Mouse (Mus musculus): ENCODE measurements around the gene Cenpb.
A peak's percentile ranks its signal among the peaks of the same experiment; 100 is the strongest.

Gene Cenpb

DNA sequence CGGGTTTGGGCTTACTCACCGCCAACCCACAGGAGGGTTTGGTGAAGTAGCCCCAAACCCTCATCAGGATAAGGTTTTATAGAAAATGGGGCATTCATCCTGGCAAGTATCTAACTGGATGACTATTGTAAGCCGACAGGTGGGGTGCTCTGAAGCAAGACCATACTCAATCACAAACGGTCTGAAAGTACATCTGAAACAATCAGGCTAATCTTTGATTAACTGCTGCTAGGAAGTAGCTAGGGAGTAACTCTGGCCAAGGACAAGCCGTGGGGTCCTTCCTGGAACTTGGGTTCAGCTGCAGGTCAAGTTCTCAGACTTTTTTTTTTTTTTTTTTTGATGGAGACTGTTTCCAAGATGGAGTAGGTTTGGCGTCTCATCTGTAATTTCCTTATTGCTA lies 11.9 kb downstream of the Cenpb start:
- no peak for DNase-seq (ENCODE audit: low spot score)

DNA sequence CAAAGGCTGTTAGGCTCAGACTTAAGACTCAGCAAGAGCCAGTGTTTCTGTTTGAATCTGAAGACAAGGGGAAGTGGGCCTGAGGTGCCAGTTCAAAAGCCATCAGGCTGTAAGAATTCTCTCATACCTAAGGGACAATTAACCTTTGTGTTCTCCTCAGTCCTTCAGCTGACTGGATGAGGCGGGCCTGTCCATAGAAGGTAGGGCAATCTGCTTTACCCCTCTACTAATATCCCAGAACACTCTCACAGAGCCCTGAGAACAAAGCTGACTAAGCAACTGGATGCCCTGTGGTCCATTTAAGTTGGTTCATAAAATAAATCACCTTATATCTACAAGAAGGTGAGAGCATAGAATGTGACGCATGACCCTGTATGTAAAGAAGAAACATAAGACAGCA lies 13.7 kb downstream of the Cenpb start:
- no peak for DNase-seq (ENCODE audit: low spot score)

DNA sequence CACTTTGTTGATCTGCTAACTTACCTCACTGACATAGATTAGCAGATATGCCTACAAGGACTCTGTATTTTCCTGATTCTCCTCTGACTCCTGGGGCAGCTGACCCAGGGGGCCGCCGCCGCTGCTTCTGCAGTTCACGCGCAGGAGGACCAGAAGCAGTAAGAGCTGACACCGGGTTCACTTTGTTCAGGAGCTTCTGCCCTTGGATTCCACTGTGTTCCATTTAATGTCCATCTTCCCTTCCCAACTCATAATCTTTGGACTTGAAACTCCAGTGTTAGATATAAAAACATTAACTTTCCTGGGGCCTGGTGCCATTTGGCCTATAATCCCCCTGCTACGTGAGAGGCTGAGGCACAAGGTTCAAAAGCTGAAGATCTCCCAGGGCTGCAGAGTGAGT lies 15.9 kb downstream of the Cenpb start:
- DNase-seq (ENCODE audit: low spot score), result no peak

DNA sequence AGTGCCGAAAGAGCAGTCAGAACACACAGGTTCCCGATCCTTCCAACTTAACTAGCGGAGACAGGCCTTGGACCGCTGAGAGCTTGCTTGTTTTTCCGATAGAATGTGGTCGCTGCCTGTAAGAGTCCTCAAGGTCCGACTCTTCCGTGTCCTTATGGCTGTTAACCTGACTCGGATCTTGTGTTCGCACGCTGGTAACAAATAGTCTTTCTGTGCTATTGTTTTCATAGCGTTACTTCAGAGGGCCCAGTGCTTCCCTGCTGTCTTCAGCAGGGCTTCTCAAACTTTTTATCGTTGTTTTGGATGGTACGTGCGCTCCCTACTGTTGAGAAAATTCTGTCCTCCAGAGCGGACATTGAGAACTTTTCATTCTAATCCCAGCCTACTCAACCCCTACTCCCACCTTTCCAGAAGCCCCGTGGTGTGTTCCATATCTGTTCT lies 19.2 kb downstream of the Cenpb start:
- DNase-seq (ENCODE audit: low spot score), result peak; percentile 48

DNA sequence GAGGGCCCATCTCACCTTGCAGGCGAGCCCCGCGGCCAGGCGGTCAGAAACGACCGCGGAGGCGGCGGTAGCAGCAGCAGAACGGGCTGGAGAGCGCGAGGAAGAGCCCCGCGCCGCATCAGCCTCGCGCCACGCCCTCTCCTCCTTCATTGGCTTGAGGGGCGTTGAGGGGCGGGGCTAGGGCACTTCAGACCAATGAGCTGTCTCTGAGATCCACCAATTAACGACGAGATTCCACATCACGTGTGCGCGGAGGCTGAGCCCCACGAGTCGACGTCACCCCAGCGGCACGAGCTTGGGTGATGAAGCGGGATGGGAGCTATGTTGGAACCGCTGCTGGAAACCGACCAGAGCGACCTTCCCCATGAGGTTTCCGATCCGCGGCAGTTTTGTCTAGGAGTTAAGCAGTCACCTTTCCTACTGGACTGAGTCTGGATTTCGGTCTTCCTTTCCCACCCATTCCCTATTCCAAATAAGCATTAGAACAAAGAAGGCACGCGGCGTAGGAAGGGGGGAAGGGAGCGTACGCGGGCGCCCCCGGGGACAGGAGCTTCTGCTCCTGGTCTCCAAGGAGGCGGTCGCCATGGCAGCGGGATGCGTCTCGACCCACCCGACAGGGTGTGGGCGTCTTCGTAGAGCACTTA lies 19.8 kb downstream of the Cenpb start, which contains the start of gene 1700037H04Rik:
1700037H04Rik (minus strand) TSS at position 144 of the 644 bp plus-strand sequence.
- peak; percentile 100 for DNase-seq (ENCODE audit: low spot score)

DNA sequence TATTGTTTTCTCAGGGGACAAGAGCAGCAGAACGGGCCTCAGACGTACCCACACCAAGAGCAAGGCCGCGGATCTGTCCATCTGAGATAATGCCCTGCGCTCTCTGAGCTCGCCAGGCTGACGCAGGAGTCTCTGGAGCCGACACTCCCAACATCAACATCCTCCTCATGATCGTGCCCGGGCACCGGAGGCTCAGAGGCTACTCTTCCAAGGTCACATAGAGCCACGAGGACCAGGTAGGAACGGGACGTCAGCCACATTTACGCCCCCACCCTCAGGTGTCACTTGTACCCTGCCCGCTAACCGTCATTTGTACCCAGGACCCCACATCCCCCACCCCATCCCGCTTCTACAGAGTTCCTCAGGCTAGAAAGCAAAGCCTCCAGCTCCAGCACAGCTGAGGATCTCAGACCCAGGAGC lies 20.4 kb downstream of the Cenpb start:
- peak; percentile 75 for DNase-seq (ENCODE audit: low spot score)

DNA sequence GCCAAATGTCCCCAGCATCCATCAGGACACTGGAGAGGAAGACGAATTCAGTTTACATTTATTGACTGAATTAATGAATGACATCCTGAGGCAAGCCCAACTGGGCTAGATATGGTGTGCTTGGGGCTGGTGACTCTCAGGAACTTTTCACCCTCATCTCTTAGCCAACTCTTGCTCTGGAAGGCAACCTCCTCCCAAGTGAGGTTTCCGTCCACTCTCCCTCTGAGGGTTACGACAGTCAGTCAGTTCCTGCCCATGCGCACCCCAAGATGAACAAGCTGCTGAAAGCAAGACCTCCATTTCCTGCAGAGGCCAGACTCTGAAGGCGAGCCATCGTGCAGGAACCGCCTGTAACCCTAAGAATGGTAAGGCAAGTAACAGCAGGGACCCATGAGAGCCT lies 22.9 kb downstream of the Cenpb start:
- no peak for DNase-seq (ENCODE audit: low spot score)

DNA sequence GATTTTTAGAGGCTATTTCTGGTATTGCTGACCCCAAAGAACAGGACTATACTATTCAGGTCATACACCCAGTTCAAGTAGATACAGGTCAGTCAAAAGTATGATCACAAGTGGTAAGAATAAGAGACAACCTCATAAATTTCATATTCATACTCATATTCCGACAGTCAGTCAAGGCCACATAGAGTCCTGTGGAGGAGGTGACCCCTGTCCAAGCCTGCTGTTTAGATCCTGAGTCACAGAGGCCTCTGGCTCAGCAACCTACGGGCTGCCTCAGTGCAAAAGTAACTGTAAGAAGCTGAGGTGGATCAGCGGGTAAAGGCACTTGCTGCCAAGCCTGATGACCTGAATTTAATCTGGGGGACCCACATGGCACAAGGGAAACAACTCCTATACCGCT lies 25.8 kb downstream of the Cenpb start:
- no peak for DNase-seq (ENCODE audit: low spot score)

DNA sequence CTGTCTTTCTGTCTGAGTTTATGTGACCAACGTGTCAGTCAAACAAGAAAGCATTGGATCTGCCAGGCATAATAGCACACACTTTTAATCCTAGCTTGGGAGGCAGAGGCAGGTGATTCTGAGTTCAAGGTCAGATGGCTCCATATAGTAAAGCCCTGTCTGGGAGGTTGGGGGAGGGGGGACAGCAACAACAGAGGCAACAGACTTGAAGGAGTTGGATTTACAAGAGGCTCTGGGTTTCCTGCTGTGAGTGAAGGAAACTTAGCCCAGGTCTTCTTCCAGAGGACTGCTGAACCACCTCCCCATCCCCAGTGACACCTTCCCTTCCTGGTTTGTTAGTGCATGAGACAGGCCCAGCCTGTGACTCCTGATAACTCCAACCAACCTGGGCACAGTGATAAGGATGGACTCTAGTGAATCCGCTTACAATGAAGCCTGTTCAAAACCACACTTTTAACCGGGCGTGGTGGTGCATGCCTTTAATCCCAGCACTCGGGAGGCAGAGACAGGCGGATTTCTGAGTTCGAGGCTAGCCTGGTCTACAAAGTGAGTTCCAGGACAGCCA lies 27.6 kb downstream of the Cenpb start:
- DNase-seq (ENCODE audit: low spot score), result peak; percentile 80

DNA sequence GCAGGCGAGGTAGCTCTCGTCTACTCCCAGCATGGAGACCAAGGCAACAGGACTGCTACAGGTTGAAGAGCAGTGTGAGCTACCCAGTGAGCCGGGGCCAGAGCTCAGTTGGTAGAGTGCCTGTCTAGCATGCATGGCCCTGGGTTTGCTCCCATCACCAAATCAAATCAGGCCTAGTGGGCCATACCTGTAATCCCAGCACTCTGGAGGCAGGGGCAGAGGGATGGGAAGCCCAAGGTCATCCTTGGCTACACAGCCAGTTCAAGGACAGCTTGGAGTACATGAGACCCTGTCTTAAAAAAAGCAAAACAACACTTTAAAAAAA lies 30.7 kb downstream of the Cenpb start:
- DNase-seq (ENCODE audit: low spot score), result no peak

DNA sequence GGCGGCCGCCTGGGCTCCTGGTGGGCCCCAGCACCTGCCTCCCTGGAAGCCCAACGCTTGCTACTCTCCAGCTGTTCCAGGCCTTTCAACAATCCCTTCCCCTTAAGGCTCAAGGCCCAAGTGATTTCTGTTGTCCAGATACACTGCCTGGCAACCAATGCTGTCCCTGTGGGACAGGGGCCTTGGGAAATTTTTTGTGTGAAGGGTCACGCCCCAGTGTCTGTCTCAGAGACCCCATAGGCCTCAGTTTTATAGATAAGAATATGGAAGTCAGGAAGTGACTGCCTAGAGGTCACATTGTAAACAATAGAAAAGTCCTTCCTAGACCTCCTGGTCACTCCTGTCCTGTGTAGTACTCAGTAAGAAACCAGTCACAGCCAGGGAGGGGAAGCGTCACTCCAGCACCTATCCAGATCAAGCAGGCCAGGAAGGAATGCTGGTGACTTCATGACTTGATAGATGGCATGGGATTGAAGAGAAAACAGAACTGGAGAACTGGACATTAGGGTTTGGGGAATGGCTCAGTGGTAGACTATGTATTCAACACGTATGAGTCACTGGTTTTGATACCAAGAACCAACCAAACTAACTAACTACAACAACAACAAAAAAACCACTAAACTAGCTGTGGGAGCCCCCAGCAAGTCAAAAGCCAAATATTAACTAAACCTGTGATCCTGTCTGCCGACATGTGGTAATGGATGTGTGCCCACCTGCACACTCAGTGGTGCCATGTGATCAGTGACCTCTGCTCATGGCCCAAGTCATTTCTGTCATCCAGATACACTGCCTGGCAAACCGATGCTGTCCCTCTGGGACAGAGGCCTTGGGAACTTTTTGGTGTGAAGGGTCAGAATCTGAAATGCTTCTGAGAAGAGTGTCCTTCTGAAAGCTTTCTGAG lies 31.3 kb downstream of the Cenpb start:
- DNase-seq (ENCODE audit: low spot score), result no peak

DNA sequence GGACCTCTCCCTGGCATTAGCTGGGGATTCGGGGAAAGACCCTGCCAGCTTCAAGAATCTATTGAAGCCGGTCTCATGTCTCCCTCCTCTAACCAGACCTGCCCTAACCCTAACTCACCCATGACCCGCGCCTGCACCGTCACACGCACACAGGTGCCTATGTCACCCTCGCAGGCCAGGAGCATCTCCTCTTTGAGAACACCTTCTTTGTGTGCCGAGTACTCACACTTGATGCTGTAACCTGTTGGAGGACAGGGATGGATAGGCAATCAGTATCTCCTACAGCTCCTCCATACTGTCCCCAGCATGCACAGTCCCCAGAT lies 32.9 kb downstream of the Cenpb start:
- no peak for DNase-seq (ENCODE audit: low spot score)

DNA sequence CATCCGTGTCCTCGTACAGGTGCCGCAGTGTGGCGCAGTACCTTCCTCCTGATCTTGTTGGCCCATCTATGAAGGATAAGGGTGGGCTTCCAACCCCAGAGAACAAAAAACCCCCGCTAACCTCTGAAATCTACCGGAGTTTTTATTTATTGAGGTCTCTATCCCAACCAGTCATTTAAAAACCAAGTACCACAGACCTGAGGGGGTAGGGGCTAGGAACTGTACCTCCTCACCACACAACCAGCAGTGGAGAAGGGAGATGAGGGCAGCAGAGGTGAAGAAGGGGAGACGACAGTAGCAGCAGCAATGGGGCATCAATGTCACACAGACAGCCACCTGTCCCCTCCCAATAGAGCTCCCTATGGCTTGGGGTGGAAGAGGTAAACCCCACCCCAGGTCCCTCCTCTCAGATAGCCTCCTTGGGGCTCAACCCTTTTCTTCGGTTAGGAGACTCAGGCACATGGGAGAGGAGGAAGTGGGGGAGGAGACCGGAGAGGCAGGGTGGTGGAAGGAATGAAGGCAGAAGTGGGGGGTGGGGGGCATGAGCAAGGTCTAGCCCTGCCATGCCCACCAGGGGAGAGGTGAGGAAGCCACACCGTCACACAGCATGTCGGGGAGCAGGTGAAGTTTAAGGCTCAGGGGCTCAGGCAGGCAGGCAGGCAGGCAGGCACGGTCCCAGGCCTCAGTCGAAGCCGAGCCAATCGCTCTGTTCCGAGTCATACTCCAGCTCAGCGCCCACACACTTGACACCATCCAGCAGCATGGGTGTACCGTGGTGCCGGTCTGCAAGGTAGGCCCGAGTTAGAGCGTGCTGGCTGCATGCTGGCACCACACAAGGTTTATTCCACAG lies 33.4 kb downstream of the Cenpb start:
- no peak for DNase-seq (ENCODE audit: low spot score)

DNA sequence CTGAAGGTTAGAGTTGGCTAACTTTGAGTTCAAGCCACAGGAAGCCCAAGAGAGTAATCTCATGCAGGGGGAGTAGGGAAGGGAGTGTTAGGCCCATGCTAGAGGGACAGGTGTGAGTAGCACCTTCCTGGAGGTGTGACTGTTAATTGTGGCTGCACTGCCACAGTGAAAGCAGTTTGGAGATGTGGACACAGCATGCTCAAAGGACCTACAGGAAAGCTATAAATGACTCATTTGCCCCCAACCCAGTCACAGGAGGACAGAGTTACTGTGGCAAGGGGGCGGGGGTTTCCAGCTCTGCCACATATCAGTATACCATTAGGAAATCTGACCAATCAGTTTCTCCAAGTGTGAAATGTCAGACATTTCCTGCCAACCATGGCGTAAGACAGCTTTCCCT lies 34.3 kb downstream of the Cenpb start:
- no peak for DNase-seq (ENCODE audit: low spot score)

DNA sequence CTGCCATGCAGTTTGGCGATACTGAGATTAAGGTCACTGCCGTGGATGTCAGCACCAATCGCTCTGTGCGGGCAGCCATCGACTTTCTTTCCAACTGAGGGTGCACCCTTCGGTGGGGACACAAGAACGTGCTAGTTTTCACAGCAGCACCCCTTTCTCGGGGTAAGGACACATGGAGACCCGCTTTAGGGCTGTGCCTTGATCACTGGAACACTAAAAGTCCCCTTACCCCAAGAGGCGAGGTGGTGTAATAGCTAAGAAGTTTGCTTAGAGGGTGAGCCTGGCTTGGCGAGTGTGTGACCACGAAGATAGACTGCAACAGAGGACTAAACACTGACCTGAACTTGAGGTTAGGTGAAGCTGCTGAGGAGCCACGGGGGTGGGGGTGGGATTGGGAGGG lies 34.7 kb downstream of the Cenpb start:
- DNase-seq (ENCODE audit: low spot score), result no peak

DNA sequence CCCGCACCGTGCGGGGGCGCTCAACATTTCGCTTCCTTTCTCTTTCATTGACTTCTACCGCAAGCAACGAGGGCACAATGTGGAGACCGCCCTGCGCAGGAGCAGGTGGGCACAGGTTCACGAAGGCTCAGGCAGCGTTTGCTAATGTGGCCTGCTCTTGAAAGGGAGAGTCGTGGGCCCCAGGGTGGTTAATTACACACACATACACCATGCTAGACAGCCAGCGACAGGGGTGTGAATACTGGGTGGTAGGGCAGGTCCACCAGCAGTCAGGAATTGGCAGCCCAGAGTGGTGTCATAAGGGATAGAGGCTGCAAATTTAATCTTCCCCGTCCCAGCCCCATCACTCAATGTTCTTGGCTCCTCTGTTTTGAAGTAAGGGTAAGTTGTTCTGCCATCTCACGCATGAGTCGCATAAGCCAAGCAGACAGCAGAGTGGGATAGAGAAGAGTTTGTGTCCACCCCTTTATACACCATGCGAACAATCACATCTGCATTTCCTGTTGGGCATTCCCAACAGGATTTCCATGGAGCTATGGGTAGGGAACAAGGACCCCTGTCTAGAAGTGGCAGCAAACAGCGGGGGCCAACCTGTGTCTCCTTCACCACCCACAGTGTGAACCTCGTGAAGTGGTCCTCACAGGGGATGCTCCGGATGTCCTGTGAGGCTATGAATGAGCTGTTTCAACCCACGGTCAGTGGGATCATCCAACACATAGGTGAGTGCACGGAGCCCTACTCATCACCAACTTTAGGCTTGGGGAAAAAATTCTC lies 36.7 kb downstream of the Cenpb start:
- no peak for DNase-seq (ENCODE audit: low spot score)

DNA sequence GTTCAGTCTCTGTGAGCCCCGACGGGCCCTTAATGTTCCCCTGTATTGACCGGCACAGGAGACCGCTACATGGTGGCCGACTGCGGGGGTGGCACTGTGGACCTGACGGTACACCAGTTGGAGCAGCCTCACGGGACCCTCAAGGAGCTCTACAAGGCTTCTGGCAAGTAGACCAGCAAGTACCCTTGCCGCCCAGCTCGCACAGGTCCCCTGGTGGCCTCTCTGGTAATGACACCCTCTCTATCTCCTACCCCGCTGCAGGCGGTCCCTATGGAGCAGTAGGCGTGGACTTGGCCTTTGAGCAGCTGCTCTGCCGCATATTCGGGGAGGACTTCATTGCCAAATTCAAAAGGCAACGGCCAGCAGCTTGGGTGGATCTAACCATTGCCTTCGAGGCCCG lies 37.3 kb downstream of the Cenpb start:
- peak; percentile 83 for DNase-seq (ENCODE audit: low spot score)

DNA sequence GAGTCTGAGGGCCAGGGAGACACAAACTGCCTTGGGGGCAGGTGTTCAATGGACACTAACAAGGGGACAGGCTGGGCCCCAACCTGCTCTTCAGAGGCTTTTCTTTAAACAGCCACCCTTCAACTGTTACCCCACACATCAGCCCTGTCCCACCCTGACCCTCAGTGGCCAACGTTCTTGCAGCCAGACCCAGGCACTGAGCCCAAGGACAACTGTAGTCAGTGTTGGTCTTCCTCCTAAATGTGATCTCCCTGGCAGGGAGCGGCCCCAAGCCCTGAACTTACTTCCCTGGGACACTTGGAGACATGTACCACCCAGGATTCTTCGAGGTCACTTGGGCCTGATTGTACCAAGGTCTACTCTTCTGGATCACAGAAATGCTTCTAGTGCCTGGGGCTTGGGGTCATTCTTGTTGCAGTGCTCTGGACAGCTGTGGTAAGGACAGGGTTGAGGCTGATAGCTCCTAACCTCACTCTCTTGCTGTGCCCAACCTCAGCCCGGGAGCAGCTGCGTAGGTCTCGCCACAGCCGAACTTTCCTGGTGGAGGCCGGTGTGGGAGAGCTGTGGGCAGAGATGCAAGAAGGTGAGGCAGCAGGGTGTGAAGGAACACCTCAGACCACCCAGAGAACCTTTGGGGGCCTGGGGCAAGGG lies 38.4 kb downstream of the Cenpb start:
- no peak for DNase-seq (ENCODE audit: low spot score)

DNA sequence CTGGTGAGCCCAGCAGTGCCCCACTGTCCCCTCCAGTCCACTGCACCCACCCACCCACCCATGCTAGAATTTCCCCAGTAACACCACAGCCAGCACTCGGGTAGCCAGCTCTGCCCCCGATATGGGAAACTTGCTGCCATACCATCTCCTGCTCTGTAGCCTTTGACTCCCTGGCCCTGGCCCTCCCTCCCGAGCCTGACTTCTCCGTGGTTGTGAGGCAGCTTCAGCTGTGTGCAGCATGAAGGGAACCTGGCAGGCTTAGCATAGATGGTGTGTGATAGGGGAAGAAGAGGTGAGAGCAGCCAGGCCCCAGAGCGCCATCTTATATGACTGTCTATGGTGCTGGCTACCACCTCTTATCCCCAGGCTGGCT lies 39.3 kb downstream of the Cenpb start:
- no peak for DNase-seq (ENCODE audit: low spot score)

DNA sequence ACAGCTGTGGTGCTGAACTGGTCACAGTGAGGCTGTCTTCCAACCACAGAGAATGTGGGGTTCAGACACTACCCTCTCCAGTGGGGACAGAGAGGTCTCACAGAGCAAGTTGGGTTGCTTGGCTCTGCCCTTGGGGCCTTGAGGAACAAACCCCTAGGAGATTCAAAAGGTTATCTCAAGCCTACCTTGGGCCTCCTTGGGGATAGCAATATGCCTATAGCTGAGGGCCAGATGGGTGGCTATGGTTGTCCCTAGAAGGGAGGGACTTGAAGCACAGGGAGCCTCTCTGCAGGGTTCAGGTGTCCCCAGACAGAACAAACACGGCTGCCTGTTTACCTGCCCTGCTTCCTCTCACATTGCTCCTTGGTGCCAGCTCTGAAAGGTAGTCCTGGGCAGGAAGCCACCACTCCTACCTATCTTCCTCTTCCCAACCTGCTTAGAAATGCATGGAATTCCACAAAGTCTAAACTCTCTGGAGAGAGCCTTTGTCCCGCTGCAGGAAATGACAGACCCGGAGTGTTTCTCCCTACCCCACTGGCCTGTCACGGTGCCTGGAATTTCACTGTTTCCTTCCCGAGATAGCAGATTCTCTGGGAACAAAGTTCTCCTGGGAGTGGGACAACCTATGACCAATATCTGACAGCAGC lies 39.9 kb downstream of the Cenpb start:
- no peak for DNase-seq (ENCODE audit: low spot score)

DNA sequence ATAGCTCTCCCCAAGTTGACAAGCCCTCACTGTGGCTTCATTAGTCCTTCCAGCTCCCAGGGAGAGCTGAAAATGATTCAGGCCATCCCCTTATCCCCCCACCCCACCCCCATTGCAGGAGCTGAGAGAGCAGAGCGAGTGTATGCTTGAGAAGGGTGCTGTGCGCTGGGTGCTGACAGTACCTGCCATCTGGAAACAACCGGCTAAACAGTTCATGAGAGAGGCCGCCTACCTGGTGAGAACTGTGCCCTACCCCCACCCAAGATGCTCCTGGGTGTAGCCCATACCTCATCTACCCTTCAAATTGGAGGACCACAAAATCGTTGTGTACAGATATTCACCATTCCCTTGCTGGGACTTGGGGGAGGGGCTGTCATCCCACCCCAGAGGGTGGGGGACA lies 40.6 kb downstream of the Cenpb start:
- no peak for DNase-seq (ENCODE audit: low spot score)

Measured in c-Kit-positive CD71-positive TER-119-positive erythroid progenitor cells, embryonic 14.5 days (primary cell).